ENCODE assay signal across 16 mouse cellular contexts in the genomic region with DNA sequence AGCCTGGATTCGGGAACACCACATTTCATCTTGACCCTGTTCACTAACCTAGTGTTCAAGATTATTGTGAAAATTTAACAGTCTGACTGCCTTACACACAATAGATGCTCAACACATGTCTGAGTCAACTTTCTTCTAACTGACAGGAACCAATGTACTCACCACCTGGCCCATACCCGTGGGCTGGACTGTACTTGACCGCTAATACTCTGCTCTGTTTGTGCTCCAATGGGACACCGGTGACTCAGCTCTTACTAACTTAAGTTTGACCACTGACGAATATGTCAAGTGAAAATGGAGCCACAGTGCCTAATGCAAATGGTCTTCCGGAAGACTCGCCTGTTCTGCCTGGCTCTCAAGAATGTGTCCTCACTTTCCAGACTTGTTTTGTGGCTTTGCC.
"Had no signal": no experiment of that assay in that cellular context is flagged by ENCODE, and none has a peak within 500 bp of the region (broad histone marks: within the 10 kb centered on the region; RNA-seq: fewer than 3 reads in every experiment).

No protein-coding gene starts in this region.

- H3K9me3 ChIP-seq: limb, embryonic 10.5 days; neural tube, embryonic 13.5 days; stomach, embryonic 15.5 days had no signal

- H3K9ac ChIP-seq: lung, embryonic 14.5 days; neural tube, embryonic 13.5 days; stomach, embryonic 15.5 days had no signal

- DNase-seq: kidney, adult 8-10 months; kidney, postnatal 25 days; lung, postnatal 14 days; midbrain, embryonic 14.5 days; retina, postnatal 1 day; right cerebral cortex, postnatal 4 days; spleen, adult 18-20 months; thymus, postnatal 36 days had no signal

- H3K36me3 ChIP-seq: limb, embryonic 10.5 days; neural tube, embryonic 13.5 days; stomach, embryonic 15.5 days had no signal

- H3K27ac ChIP-seq: left cerebral cortex, adult 2 months; limb, embryonic 10.5 days; macrophage; stomach, embryonic 15.5 days had no signal

- H3K4me3 ChIP-seq: left cerebral cortex, adult 2 months; limb, embryonic 10.5 days; neural tube, embryonic 13.5 days; stomach, embryonic 15.5 days had no signal

- H3K27me3 ChIP-seq: megakaryocyte, embryonic 14.5 days; neural tube, embryonic 13.5 days; stomach, embryonic 15.5 days had no signal

- H3K4me2 ChIP-seq: liver, embryonic 11.5 days; lung, embryonic 14.5 days; neural tube, embryonic 13.5 days; stomach, embryonic 15.5 days had no signal
